Comparison of ENCODE assay signal across 8 mouse cellular contexts in the genomic region with DNA sequence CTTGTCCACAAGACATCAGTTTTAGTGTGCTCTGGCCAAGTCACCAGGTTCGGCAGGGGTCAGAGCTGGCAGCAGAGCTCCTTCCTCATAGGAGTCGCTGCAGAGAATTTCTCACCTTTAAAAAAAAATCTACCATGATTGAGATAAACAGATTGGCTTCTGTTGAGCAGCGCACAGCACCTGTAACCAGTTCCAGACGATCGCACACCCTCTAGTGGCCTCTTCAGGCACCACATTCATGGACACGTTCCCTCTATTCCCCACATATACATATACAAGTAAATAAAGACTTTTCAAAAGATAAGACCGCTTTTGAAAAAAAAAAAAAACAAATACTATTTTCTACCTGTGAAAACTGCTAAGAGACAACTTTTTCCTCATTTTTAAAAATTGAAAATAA.
DNase-seq lines count a peak whose midpoint lies in the region; ATAC-seq and TF ChIP-seq lines count a peak whose summit lies in the region.

No protein-coding gene starts in this region.

- H3K4me1 ChIP-seq in hindbrain, embryonic 10.5 days (replicated peaks): no peaks in the 10 kb centered on the region
- no peaks in the 10 kb centered on the region for H3K4me1 ChIP-seq in hindbrain, embryonic 13.5 days (replicated peaks)
- H3K4me1 ChIP-seq in CH12.LX (ENCODE audit: control insufficient read depth in 1 of 2, insufficient read depth in 2 of 2): no peaks in the 10 kb centered on the region
- no peaks in the 10 kb centered on the region for H3K4me1 ChIP-seq in forebrain, embryonic 11.5 days (replicated peaks; ENCODE audit: control insufficient read depth, insufficient read depth, low read length)
- H3K4me1 ChIP-seq in kidney, embryonic 16.5 days (ENCODE audit: insufficient read depth, low read length): no peaks in the 10 kb centered on the region; the same call in 1 of the 2 replicates
- H3K4me1 ChIP-seq in stomach, postnatal 0 days (replicated peaks; ENCODE audit: control insufficient read depth, insufficient read depth): no peaks in the 10 kb centered on the region

- TF ChIP-seq RAD21 in CH12.LX (IDR thresholded peaks at IDR 0.05; ENCODE audit: low read depth, low read length): peak; percentile 50

- in situ Hi-C loops in CH12.LX (cut with MboI; ENCODE audit: low pct_ligation_motif_present, low pct_unique_long_range_greater_than_20kb, low sequenced_read_pairs): no loop called here

- H3K4me3 ChIP-seq in hindbrain, embryonic 10.5 days: no peak overlapping the region
- no peak overlapping the region for H3K4me3 ChIP-seq in hindbrain, embryonic 13.5 days
- H3K4me3 ChIP-seq in CH12.LX (replicated peaks in 1 of 3; ENCODE audit: low read depth in 2 of 3, low read length in 2 of 3, poor library complexity in 1 of 3): no peak overlapping the region
- H3K4me3 ChIP-seq in forebrain, embryonic 11.5 days (ENCODE audit: low read depth, low read length): no peak overlapping the region
- no peak overlapping the region for H3K4me3 ChIP-seq in kidney, embryonic 16.5 days (ENCODE audit: low read length)
- no peak overlapping the region for H3K4me3 ChIP-seq in stomach, postnatal 0 days (ENCODE audit: low read depth, low read length)

- H3K9me3 ChIP-seq in hindbrain, embryonic 10.5 days: no peaks in the 10 kb centered on the region
- no peaks in the 10 kb centered on the region for H3K9me3 ChIP-seq in hindbrain, embryonic 13.5 days
- no peaks in the 10 kb centered on the region for H3K9me3 ChIP-seq in CH12.LX (replicated peaks; ENCODE audit: low read length)
- no peaks in the 10 kb centered on the region for H3K9me3 ChIP-seq in forebrain, embryonic 11.5 days (ENCODE audit: control insufficient read depth, low read length)
- H3K9me3 ChIP-seq in kidney, embryonic 16.5 days (ENCODE audit: low read length): no peaks in the 10 kb centered on the region
- no peaks in the 10 kb centered on the region for H3K9me3 ChIP-seq in stomach, postnatal 0 days (ENCODE audit: control insufficient read depth, low read length)

- no peak overlapping the region for H3K4me2 ChIP-seq in hindbrain, embryonic 13.5 days
- H3K4me2 ChIP-seq in CH12.LX (ENCODE audit: insufficient read depth, low read depth, poor library complexity, severe bottlenecking): no peak overlapping the region
- H3K4me2 ChIP-seq in forebrain, embryonic 11.5 days (ENCODE audit: low read depth, low read length, severe bottlenecking): no peak overlapping the region
- no peak overlapping the region for H3K4me2 ChIP-seq in kidney, embryonic 16.5 days (replicated peaks; ENCODE audit: low read depth, low read length)
- no peak overlapping the region for H3K4me2 ChIP-seq in stomach, postnatal 0 days (replicated peaks; ENCODE audit: low read depth)

- no peak overlapping the region for H3K9ac ChIP-seq in hindbrain, embryonic 13.5 days
- no peak overlapping the region for H3K9ac ChIP-seq in CH12.LX (ENCODE audit: insufficient read depth, low read depth)
- H3K9ac ChIP-seq in forebrain, embryonic 11.5 days (ENCODE audit: low read length): no peak overlapping the region
- H3K9ac ChIP-seq in kidney, embryonic 16.5 days (replicated peaks; ENCODE audit: low read length): no peak overlapping the region
- no peak overlapping the region for H3K9ac ChIP-seq in stomach, postnatal 0 days (ENCODE audit: low read length)

- no peak for TF ChIP-seq EP300 in CH12.LX (IDR thresholded peaks at IDR 0.05; ENCODE audit: low read length)
- no peak for TF ChIP-seq EP300 in stomach, postnatal 0 days (optimal IDR thresholded peaks at IDR 0.05)

- H3K79me2 ChIP-seq in CH12.LX (replicated peaks; ENCODE audit: control insufficient read depth, extremely low read depth, insufficient read depth, poor library complexity, severe bottlenecking): no peaks in the 10 kb centered on the region

- DNase-seq in hindbrain, embryonic 10.5 days (ENCODE audit: low spot score): peak; percentile 48
- DNase-seq in CH12.LX (ENCODE audit: extremely low read depth): peak; percentile 57
- peak; percentile 2 for DNase-seq in c-Kit-negative CD71-positive TER-119-positive erythroid progenitor cells, embryonic 14.5 days (ENCODE audit: low read depth, low spot score)
- DNase-seq in forebrain, embryonic 11.5 days (ENCODE audit: low spot score): peak; percentile 59
- DNase-seq in lung, postnatal 10 days: peak; percentile 61
- DNase-seq in stomach, postnatal 0 days (ENCODE audit: low spot score): peak; percentile 55

- WGBS in hindbrain, embryonic 10.5 days: 30% methylated on average over 7 of the region's 7 CpGs
- 36% methylated on average over 7 of the region's 7 CpGs for WGBS in hindbrain, embryonic 13.5 days
- 30% methylated on average over 7 of the region's 7 CpGs for WGBS in forebrain, embryonic 11.5 days
- WGBS in kidney, embryonic 16.5 days: 35% methylated on average over 7 of the region's 7 CpGs
- 28% methylated on average over 7 of the region's 7 CpGs for WGBS in stomach, postnatal 0 days

- no peak for TF ChIP-seq POLR2A in CH12.LX (IDR thresholded peaks at IDR 0.05; ENCODE audit: low read depth, low read length)

- H3K27me3 ChIP-seq in hindbrain, embryonic 10.5 days (ENCODE audit: insufficient read depth, poor library complexity, severe bottlenecking): no peaks in the 10 kb centered on the region
- H3K27me3 ChIP-seq in hindbrain, embryonic 13.5 days: no peaks in the 10 kb centered on the region
- no peaks in the 10 kb centered on the region for H3K27me3 ChIP-seq in CH12.LX (replicated peaks)
- H3K27me3 ChIP-seq in forebrain, embryonic 11.5 days (ENCODE audit: control insufficient read depth, insufficient read depth, low read length): no peaks in the 10 kb centered on the region
- H3K27me3 ChIP-seq in kidney, embryonic 16.5 days (ENCODE audit: insufficient read depth, low read length): no peaks in the 10 kb centered on the region
- no peaks in the 10 kb centered on the region for H3K27me3 ChIP-seq in stomach, postnatal 0 days (ENCODE audit: control insufficient read depth, insufficient read depth, low read length)

- ATAC-seq in hindbrain, embryonic 13.5 days (ENCODE audit: low FRiP score): no peak
- no peak; the same call in 1 of the 2 replicates for ATAC-seq in forebrain, embryonic 11.5 days (replicated peaks; ENCODE audit: low FRiP score)
- ATAC-seq in kidney, embryonic 16.5 days (ENCODE audit: low FRiP score, low TSS enrichment): peak; percentile 57; the same call in 1 of the 2 replicates
- no peak for ATAC-seq in stomach, postnatal 0 days (ENCODE audit: low FRiP score, low TSS enrichment)

- H3K27ac ChIP-seq in hindbrain, embryonic 10.5 days: no peak overlapping the region
- no peak overlapping the region for H3K27ac ChIP-seq in hindbrain, embryonic 13.5 days
- H3K27ac ChIP-seq in CH12.LX (ENCODE audit: insufficient read depth, low read depth): no peak overlapping the region
- H3K27ac ChIP-seq in forebrain, embryonic 11.5 days (ENCODE audit: low read depth, low read length): no peak overlapping the region
- no peak overlapping the region for H3K27ac ChIP-seq in kidney, embryonic 16.5 days (ENCODE audit: low read length)
- H3K27ac ChIP-seq in stomach, postnatal 0 days (replicated peaks): no peak overlapping the region

- dilution Hi-C loops in CH12.LX (cut with MboI; ENCODE audit: extremely low pct_ligation_motif_present, extremely low pct_unique_long_range_greater_than_20kb, low sequenced_read_pairs): no loop called here

- no peaks in the 10 kb centered on the region for H3K36me3 ChIP-seq in hindbrain, embryonic 10.5 days
- H3K36me3 ChIP-seq in hindbrain, embryonic 13.5 days: no peaks in the 10 kb centered on the region
- H3K36me3 ChIP-seq in CH12.LX (replicated peaks in 1 of 2; ENCODE audit: control insufficient read depth in 1 of 2, insufficient read depth in 1 of 2, low read length in 1 of 2): no peaks in the 10 kb centered on the region
- H3K36me3 ChIP-seq in forebrain, embryonic 11.5 days (ENCODE audit: control insufficient read depth, insufficient read depth, low read length): no peaks in the 10 kb centered on the region
- H3K36me3 ChIP-seq in kidney, embryonic 16.5 days (ENCODE audit: insufficient read depth, low read length): no peaks in the 10 kb centered on the region
- no peaks in the 10 kb centered on the region for H3K36me3 ChIP-seq in stomach, postnatal 0 days (ENCODE audit: control insufficient read depth, insufficient read depth, low read length)

- peak; percentile 49 to 80 for TF ChIP-seq CTCF in CH12.LX (conservative IDR thresholded peaks at IDR 0.05 in 1 of 2, IDR thresholded peaks at IDR 0.05 in 1 of 2; ENCODE audit: low read depth in 2 of 2, low read length in 2 of 2)
- TF ChIP-seq CTCF in stomach, postnatal 0 days (IDR thresholded peaks at IDR 0.05; ENCODE audit: low read depth): peak; percentile 72

TF ChIP-seq in CH12.LX, 34 proteins besides CTCF, POLR2A, EP300 and RAD21:
- TF ChIP-seq SMC3 (IDR thresholded peaks at IDR 0.05; ENCODE audit: low read depth, low read length) (peak; percentile 46), ZNF384 (IDR thresholded peaks at IDR 0.05; ENCODE audit: low read depth, low read length) (peak; percentile 9; the same call in 1 of the 2 replicates), ZMIZ1 (IDR thresholded peaks at IDR 0.05; ENCODE audit: low read depth, low read length) (no peak)

Comparison
In these comparisons a context has a peak if more than half of its experiments do, and no peak if none do; other contexts are left out.
1. DNase-seq: peak in every context shown above with its lines; median percentile 61 in lung, postnatal 10 days; 59 in forebrain, embryonic 11.5 days; 57 in CH12.LX; 55 in stomach, postnatal 0 days; 48 in hindbrain, embryonic 10.5 days; 2 in c-Kit-negative CD71-positive TER-119-positive erythroid progenitor cells, embryonic 14.5 days.